Mouse (Mus musculus) hematopoietic multipotent progenitor cell, adult 10-12 weeks (in vitro differentiated cells): ENCODE data around the gene H2bfm. TPM values are rescaled to one million over a fixed set of nuclear protein-coding genes. Genes with fewer than 3 reads are reported as not detected.

Experiments used
- polyA plus RNA-seq: library from polyadenylated mRNA; stranded (reverse); fragments of >175 nt; gene quantifications from 2 replicates; pipeline ENCODE4 v1.2.3, GENCODE M21; 2012; ENCODE audit warnings: low replicate concordance

The H2bfm gene
- polyA plus RNA-seq = not detected in 2 replicates

GRCm38 (mm10) chrX:136927031-136927430, at the start of gene H2bfm:
H2bfm (plus strand) TSS chrX:136927325.

GRCm38 (mm10) chrX:136975397-136975796, 48.3 kb downstream of the H2bfm start, which contains the start of gene Tmsb15b2:
Tmsb15b2 (minus strand) TSS chrX:136975497.

GRCm38 (mm10) chrX:136976424-136977084, 49.4 kb downstream of the H2bfm start, which contains the start of the genes Tmsb15l and Tmsb15b1:
Tmsb15l (minus strand) TSS chrX:136976869.
Tmsb15b1 (minus strand) TSS chrX:136976874.

Other genes with a start within 250 kb of the H2bfm start
- gene Tceal1, start 219.3 kb upstream of the H2bfm start, polyA plus RNA-seq = 0.03 and 0.09 TPM in 2 replicates
- gene Morf4l2, start 183.6 kb upstream of the H2bfm start, polyA plus RNA-seq = 115 and 122 TPM in 2 replicates
- gene Glra4, start 147.2 kb upstream of the H2bfm start, polyA plus RNA-seq = not detected in 2 replicates
- gene Plp1, start 104.7 kb upstream of the H2bfm start, polyA plus RNA-seq = 0.67 and 1.2 TPM in 2 replicates
- not detected in 2 replicates for gene Rab9b, start 58.6 kb upstream of the H2bfm start, polyA plus RNA-seq
- 1.9 TPM in 1 of 2 replicates, not detected in the other for gene Tmsb15b2, start 48.2 kb downstream of the H2bfm start, polyA plus RNA-seq
- gene Tmsb15l, start 49.5 kb downstream of the H2bfm start, polyA plus RNA-seq = 0.26 TPM in 1 of 2 replicates, not detected in the other
- 0.41 and 0.46 TPM in 2 replicates for gene Tmsb15b1, start 49.5 kb downstream of the H2bfm start, polyA plus RNA-seq
- 3.0 and 3.4 TPM in 2 replicates for gene Zcchc18, start 65.8 kb downstream of the H2bfm start, polyA plus RNA-seq
- gene Slc25a53, start 111.0 kb downstream of the H2bfm start, polyA plus RNA-seq = 8.6 and 10.0 TPM in 2 replicates
- 1.5 and 2.0 TPM in 2 replicates for gene Fam199x, start 122.3 kb downstream of the H2bfm start, polyA plus RNA-seq
- not detected in 2 replicates for gene Esx1, start 194.8 kb downstream of the H2bfm start, polyA plus RNA-seq